Mouse (Mus musculus) urinary bladder, postnatal 4 days (tissue): ENCODE measurements around the gene Cyp17a1.

ENCODE experiments used
- DNase-seq, 2 experiments: peaks; one replicate each; pipeline ENCODE4 v3.0.0; 2021 to 2022; ENCODE audit warnings: low spot score in 2 of 2

Cyp17a1 gene

GRCm38 (mm10) chr19:46642136-46642753 lies 30.7 kb downstream of the Cyp17a1 start:
- no peak for DNase-seq

DNA sequence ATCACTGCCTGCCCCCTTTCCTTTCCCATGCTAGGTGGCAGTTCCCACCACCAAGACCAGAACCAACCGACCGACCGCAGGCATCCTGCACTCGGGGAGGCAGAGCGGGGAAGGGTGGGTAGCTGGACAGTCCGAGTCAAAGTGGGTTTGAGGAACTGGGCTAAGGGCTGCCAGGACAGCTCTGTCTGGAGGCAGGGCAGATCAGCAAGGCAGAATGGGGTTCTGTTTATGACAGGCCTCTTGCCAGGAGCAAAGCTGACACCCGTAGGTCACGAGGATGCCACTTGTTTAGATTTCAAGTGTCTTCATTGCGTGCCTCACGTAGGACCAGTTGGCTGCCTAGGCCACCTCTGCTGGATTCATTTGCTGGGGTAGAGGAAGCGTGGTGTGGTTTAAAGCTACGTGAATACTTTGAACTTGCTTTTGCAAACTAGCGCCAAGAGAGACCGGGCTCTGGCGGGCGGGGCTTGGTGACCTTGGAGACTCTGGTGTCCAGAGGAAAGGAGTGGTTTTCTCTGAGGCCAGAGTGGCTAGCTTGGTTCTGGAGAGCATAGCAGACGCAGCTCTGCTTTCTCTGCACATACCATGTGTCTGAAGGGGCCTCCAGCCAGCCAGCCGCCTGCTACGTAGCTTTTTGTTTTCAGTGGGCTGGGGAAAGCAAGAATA lies 31.4 kb downstream of the Cyp17a1 start:
- DNase-seq, result peak in 1 of 2 experiments; percentile 70

DNA sequence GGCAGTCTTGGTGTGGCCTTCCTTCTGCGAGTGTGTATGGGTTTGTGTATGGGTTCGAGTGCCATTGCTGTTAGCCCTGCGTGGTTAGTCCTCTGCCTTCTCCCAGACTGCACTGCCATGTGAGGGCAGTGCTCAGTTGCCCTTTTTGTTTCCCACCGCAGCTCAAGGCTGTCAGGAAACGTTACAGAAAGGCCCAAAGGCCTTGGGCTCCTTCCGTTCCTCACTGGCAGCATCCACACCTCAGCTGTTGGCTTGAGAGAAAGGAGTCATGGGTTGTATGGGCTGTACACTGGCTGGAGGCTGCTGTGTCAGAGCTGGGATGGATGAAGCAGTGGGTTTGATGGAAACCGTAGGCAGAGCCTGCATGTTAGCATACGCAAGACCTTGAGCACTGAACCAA lies 32.2 kb downstream of the Cyp17a1 start:
- DNase-seq, result no peak

DNA sequence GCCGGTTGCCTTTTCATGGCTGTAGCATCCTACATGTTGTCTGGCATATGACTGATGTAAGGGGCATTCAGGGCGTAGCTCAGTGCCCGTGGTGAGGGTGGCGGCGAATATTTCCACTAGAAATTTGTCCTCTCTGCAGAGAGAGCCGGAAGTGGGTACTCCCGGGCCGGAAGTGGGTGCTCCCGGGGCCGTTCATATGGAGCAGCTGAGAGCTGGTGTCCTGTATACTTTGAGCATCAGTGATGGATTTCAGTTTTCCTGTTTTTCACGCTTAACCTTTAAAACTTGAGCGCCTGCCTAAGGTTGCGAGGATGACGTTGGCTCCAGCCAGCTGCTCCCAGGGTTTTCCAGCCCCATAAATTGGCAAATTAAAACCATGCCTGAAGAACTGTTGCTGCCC lies 33.5 kb downstream of the Cyp17a1 start:
- no peak for DNase-seq

- no peak for DNase-seq
These were observed 33.9 kb downstream of the Cyp17a1 start for GRCm38 (mm10) chr19:46639053-46639452.

DNA sequence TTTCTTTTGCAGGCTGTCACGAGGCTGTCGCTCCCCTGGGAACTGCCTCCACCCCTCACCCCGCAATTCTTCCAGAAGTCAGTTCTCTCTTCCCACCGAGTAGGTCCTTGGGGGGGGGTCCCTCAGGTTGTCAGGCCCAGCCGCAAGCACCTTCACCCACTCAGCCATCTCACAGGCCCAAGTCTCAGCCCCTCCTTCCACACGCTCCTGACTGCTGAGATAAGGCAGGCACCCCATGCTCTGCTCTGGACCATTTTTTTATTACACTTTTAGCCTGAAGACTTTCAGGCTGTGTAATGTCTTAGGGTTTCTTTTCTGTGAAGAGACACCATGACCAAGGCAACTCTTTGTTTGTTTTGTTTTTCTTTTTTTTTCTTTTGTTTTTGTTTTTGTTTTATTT lies 35.4 kb downstream of the Cyp17a1 start:
- no peak for DNase-seq

- DNase-seq, result no peak
These were observed 37.2 kb downstream of the Cyp17a1 start for GRCm38 (mm10) chr19:46635766-46636165.

DNA sequence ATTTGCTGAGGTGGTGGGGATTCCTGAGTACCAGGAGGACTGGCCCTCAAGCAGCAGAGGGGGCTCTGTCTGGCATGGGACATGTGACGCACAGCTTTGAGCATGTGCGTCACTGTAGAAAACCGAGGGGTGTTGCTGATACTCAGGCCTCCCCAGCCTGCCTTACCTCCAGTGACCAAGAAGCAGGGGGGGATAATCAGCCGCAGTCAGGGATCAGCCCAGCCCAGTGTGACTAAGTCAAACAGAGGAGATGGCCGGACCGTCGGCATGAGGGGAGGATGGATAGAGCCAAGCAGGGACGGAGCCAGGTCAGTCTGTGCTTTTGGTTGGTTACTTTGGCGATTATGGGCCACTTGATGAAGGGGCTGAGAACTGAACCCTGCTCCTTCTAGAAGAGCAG lies 41.3 kb downstream of the Cyp17a1 start:
- no peak for DNase-seq

DNA sequence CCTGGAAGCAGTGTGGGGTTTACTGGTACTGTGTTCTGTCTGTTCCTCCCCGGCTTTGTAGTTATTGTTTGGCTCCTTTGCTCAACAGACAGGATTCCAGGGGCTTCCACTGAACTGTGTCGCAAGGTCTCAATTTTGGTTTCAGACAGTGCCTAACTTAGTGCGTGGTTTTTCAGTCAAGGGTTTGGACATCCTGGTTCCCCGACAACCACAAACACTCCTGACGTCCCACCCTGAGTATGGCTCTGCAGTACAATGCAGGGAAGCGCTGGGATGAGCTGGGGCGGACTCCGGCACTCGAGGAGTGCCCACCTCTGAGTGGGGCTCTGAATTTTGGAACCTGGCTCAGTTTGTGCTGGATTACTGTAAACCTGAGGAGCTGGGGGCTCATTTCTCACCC lies 43.2 kb downstream of the Cyp17a1 start:
- DNase-seq, result no peak

DNA sequence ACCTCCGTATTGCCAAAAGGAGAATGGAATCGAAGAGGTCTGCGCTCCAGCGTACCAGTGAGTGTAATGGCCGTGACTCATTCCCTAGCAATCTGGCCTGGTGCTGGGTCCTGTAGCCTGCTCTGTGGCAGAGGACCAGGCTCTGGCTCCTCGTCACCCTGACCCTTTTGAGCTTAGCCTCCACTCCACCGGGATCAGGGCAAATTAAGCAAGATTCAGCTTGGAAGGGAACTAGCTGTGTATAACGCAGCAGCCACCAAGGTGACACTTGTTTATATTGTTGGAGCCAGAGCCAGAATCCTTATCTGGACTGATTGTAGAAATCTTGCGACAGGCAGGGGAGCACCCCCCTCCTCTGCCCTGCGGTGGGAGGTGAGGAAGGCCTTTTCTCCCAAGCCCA lies 44.6 kb downstream of the Cyp17a1 start:
- no peak for DNase-seq

DNA sequence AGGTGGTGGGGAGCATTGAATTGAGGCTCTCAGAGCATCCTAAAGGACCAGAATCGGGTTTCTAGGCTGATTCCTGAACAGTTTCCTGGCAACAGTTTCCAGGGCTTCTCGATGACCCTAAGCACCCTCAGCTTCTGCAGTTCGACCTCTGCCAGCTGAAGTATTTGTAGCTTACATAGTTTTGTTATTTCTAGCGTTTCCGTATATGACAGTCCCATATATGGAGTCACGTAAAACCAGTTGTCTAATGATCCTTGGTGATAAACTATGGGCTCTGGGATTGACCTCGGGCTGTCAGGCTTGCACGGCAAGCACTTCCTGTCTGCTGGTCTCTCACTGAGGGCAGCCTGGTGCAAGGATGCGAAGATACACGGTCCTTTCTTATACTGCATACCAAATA lies 47.5 kb downstream of the Cyp17a1 start:
- no peak for DNase-seq

- DNase-seq, result no peak
These were observed 48.0 kb downstream of the Cyp17a1 start for GRCm38 (mm10) chr19:46625015-46625414.

GRCm38 (mm10) chr19:46623790-46624772 lies 48.9 kb downstream of the Cyp17a1 start:
- no peak for DNase-seq

DNA sequence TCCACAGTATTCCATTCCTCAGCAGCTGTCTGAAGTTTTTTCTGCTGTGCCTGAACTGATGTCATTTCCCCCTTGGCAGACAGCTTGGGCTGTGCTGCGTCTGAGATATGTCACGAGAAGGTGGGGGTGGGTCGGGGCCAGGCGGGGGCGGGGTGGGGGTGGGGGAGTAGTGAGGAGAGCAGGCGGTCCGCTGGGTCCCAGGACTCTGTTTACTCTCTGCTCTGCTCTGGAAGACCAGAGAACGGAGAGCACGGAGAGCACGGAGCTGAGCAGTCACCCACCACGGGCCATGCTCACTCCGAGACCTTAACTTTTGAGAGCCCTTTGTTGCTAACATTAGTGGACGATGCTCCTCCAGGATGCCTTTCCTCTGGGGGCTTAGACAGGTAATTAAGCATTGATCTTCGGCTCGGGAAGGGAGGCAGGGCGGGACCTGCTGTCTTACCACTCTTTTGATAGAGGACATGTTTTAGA lies 49.7 kb downstream of the Cyp17a1 start:
- DNase-seq, result no peak

GRCm38 (mm10) chr19:46622659-46623193 lies 50.2 kb downstream of the Cyp17a1 start:
- DNase-seq, result no peak

DNA sequence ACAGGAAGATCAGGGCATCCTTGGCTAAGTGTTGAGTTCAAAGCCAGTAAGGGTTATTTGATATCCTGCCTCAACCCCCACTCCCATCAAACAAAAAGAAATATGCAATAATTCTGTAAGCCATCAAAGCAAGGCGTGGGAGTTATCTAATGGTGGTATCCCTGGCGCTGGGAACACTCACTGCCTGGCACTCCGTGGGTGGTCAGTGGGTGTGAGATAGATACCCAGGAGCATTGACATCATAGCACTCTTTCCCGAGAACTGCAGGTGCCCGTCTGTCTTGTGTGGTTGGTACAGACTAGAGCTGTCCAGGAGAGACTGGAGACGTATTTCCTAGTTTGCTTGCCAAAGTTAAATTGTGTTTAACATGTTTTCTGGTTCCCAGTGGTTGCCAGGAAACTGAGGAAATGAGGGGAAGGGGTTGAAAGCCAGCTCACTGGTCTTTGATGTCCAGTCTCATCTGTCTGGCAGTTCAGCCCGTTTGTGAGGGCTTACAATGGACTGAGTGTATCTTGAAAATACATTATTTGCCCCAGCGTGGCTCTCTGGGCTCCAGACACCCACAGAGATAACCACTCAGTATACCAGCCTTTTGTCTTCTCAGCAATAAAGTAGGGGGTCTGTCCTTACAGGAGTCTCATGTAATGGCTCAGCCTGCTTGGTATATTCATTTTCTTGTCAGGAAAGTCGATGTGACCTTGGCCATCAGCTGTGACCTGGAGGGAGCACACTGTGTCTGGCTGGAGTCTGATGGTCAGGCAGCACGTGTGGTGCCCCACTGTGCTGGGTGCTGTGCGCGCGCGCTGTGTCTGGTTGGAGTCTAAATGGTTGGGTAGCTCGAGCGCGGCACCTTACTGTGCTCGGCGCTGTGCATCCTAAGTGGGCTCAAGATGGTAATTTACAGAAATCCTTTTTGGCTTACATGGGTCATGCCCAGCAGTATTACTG lies 51.5 kb downstream of the Cyp17a1 start:
- DNase-seq, result no peak

DNA sequence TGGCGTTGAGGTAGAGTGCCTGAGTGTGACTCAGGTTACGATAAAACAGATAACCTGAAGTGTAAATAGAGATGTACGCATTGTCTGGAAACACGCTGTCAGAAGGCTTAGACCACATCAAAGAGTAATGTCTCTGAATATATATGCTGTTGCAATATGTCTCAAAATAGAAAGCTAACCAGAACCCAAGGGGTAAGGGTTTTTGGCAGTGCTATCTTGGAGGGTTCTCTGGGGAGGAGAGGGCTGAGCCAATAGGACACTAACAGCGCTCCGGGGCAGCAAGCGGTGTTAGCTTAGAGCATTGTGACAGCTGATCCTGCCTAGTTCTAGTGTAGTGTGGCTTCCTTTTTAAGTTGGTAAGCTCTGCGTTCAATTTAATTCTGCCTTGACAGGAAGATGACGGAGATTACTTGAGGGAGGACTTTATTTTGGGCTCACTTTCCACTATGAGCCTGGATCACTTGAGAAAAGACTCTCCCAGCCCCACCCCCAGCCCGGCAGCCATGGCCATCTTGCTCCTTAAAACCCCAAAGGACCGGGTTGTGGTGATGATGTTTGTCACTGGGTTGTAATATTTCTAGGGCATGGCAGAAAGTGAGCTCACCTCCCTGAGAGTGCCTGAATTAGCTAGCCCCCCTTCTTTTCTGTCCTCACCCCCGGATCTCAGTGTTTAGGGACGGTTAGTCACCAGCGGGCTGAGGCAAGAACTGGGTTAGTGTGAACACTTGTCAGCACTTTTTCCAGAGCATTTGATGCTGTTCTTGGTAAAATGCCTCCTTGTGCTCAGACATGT lies 52.8 kb downstream of the Cyp17a1 start:
- no peak for DNase-seq

DNA sequence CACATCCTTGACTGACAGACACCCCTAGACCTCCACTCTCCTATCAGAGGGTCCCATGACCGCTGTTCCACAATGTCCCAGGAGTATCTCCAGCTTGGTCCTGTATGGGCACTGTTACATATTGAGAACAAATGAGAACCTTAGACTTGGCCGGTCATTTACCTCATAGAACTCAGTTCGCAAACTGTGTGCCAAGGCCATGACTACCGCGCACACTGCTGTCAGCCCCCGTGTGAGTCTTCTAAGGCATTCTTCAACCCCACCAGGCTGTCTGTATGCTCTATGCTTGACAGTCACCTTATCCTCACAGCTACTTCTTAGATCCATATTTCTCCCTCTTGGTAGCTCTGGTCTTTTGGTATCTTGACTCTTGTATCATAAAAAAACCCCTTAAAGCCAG lies 53.5 kb downstream of the Cyp17a1 start:
- no peak for DNase-seq

DNA sequence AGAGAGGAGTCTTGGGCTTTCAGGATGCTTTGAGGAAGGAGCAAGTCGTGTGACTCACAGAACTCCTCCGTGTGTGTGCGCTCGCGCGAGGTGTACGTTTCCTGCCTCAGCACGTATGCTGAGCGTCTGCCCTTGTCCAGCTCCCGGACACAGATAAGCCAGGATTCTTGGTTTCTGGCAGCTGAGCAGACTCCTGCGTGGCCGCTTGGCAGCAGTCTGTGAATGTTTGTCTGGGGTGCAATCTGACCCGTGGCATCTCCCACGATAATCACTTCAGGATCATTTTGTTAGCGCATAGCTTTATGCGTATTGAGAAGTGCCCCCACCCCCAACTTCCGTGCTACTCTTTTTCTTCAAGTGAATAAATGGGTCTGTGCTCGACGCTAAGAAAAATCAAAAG lies 54.0 kb downstream of the Cyp17a1 start:
- DNase-seq, result peak in 1 of 2 experiments; percentile 33

DNA sequence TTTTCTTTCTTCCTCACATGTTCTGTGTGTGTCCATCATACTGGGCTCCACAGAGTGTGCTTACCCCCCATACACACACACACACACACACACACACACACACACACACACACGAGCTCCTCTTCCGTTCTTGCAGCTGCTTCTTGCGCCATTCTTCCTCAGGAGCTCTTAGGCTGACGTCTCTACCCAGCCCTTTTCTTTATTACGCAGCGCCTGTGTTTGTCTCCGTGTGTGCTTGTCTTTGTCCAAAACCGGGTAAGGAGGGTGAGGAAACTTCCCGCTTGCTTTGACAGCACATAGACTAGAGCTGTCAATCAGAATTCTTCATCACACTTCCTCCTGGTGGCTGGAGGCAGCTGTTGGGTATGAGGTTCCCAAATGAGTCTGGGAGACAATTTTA lies 54.6 kb downstream of the Cyp17a1 start:
- DNase-seq, result no peak
